Mouse (Mus musculus): Measurements from ENCODE around the gene Eno1.
"Not testable (repeated sequence)": the region's sequence is repeated elsewhere in the genome, so short reads cannot be mapped to it uniquely, and the experiment has no call there.

The Eno1 gene

GRCm38 (mm10) chr4:150281018-150281761 is 44.7 kb downstream of the Eno1 start, which contains the start of gene Rere:
Rere (plus strand) TSS chr4:150281646.
- peak; percentile 95 for DNase-seq (ENCODE audit: low spot score)

DNA sequence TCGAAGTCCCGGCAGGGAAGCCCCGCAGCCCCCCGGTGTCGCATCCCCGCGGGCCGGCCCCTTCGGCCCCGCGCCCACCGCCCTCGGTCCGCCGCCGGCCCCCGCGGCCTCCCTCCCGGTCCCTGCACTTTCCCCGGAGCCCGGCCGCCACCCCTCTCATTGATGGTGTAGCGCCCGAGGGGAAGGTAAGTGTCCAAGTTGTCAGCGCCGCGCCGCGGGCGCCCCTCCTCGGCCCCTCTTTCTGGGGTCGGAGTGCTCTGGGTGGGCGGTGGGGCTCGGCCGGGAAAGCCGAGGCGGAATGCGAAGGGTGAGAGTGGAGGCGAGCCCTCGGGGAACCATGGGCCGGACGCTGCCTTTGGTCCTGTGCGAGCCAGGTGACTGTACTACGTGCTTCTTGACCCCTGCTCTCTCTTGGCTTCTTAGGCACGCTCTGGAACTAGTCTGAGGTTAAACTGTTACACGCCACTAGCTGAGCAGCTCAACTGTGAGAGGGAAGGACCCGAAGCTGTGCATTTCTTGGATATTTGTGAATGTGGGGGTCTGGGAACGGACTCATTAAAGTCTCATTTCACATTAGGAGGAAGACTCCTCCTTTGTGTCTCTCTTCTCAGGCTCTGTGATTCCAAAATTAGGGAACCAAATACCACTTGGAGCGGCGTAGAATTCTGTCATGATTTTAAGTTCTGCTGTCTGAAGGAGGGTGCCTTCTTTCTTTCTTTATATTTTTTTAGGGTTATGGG is 45.5 kb downstream of the Eno1 start:
- peak; percentile 71 for DNase-seq (ENCODE audit: low spot score)

DNA sequence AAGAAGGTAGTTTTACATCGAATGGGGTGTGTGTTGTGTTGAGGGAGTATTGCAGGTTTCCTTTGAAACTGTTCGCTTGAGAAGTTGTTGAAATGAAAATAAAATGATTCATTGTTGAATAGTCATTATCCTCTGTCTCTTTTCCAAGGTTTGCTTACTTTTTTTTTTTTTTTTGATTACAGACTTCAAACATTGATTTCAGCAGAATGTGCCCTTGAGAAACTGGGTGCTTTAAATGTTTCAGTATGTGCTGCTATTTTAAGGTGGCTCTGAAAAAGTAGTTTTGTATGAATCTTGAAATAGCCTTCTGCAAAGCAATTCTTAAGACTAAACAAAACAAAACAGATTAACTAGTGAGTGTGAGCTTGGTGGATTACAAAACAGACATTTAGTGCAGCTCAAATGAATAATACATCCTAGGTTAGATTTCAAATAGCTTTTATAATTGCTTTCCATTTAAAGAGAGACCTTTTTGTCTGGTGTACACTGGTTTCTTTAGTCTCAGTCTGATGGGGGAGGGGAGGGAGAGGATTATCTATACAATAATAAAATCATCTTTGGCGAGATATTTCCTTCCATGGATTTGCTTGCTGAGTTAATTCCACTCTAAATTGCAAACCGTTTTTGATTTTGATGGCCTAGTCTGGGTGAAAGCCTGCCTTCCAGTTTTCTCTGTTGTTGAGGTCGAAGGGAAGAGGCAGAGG is 46.3 kb downstream of the Eno1 start:
- DNase-seq (ENCODE audit: low spot score) = peak; percentile 37

DNA sequence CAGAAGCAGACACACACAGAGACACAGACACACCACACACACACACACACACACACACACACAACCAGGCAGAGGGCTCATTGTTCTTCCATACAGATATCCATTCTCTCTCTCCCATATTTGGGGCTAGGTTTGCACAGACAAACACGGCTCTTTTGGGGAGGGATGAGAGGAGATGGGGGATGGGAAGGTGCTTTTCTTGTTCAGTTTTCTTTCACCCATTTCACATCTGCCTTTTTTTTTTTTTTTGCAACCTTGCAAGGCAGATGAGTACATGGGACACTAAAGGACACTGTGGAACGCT is 46.8 kb downstream of the Eno1 start:
- DNase-seq (ENCODE audit: low spot score) = no peak

GRCm38 (mm10) chr4:150283993-150284392 is 47.5 kb downstream of the Eno1 start:
- DNase-seq (ENCODE audit: low spot score) = no peak

- DNase-seq (ENCODE audit: low spot score) = no peak
Observed at GRCm38 (mm10) chr4:150286980-150287379, 50.5 kb downstream of the Eno1 start.

DNA sequence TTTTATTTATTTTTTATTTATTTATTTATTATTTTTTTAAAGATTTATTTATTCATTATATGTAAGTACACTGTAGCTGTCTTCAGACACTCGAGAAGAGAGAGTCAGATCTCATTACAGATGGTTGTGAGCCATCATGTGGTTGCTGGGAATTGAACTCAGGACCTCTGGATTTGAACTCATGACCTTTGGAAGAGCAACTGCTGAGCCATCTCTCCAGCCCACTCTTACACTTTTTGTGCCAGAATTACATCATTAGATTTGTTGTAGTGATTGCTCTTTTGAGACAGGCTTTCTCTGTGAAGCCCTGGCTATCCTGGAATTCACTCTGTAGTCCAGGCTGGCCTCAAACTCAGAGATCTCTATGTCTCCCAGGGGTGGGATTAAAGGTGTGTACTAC is 50.9 kb downstream of the Eno1 start:
- DNase-seq (ENCODE audit: low spot score) = not testable (repeated sequence)

DNA sequence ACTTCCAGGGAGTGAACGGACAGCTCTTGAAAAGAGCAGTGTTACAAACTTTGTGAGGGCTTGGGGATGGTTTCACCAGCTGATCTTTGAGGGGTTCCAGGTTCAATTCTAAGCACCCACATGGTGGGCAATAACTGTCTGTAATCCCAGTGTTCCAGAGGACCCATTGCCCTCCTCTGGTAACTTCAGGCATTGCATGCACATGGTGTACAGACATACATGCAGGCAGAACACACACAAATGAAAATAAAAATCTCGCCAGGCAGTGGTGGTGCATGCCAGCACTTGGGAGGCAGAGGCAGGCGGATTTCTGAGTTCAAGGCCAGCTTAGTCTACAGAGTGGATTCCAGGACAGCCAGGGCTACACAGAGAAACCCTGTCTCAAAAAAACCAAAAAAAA is 55.4 kb downstream of the Eno1 start:
- DNase-seq (ENCODE audit: low spot score) = no peak

- no peak for DNase-seq (ENCODE audit: low spot score)
Observed at GRCm38 (mm10) chr4:150294870-150295269, 58.3 kb downstream of the Eno1 start.

DNA sequence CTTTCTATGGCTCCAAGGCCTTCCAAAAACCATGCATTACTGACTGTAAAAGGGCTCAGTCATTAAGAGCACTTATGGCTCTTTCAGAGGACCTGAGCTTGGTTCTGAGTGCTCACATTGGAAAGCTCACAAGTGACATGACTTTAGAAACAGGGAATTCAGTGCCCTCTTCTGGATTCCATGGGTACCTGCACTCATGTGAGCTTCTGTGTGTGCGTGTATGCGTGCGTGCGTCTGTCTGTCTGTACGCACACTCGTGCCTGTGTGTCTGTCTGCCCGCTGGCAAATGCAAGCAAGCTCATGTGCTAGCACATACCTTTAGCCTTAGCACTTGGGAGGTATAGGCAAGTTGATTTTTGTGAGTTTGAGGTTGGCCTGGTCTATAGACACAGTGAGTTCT is 59.4 kb downstream of the Eno1 start:
- DNase-seq (ENCODE audit: low spot score) = no peak
